Mouse (Mus musculus) left cerebral cortex, adult 9 months (tissue): Measurements from ENCODE around the gene Kcnk10.

Source experiments
- DNase-seq, 2 experiments: peaks; one replicate each; pipeline ENCODE4 v3.0.0; 2022; ENCODE audit warnings: low spot score in 2 of 2

Gene Kcnk10

GRCm38 (mm10) chr12:98409580-98409979 is 168.5 kb downstream of the Kcnk10 start:
- DNase-seq, result peak in 1 of 2 experiments; percentile 22

- DNase-seq, result no peak
Observed at GRCm38 (mm10) chr12:98406598-98406997, 171.5 kb downstream of the Kcnk10 start.

DNA sequence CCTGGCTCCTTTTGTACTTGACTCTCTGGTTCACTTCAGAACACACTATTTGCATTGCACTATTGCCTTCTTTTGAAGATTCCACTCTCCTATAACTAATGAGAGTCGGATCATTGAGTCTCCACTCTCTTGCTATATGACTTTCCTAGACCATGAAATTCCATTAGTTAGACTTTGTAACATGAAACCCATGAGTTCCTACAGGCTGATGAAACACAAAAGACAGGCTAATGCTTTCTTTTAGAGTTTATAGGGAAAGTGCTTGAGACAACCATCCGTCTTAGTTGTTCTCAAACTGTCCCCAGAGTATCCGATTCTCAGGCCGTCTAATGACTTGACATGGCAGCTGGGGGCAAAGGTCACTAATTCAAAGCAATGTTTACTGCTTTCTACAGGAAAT is 172.0 kb downstream of the Kcnk10 start:
- DNase-seq, result no peak

DNA sequence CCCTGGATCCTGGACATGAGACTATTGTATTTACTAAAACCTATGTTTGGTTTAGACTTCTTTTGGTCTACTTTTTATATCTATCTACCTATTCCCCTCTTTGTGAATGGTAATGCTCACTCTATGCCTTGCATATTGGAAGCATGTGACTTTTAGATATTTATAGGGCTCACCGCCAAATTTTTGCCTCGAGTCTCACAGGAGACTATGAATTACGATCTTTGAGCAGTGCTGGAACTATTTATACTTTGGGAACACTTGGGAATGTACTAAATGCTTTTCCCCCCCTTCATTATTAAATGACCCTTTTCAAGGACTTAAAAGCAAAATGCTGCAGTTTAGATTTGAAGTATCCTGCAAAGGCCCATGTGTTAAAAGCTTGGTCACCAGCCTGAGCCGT is 181.5 kb downstream of the Kcnk10 start:
- DNase-seq, result no peak

DNA sequence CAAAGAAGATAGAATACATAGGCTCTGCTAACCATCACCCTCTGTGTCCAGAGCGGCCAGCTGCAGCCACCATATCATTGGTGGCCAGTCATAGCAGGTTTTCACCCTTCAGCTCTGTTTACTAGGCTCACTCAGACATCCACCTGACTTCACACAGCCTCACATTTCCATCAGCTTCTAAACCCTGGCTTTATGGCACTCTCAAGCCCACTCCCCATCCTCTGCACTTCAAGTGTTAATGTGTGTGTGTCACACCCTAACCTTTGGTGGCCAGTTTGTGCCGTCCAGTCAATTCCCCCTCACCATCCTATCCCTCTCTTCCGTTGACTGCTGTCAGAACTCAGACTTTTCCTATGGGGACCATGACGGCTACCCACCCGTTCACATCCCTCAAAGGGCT is 184.0 kb downstream of the Kcnk10 start:
- no peak for DNase-seq

- no peak for DNase-seq
Observed at GRCm38 (mm10) chr12:98391347-98391746, 186.8 kb downstream of the Kcnk10 start.

DNA sequence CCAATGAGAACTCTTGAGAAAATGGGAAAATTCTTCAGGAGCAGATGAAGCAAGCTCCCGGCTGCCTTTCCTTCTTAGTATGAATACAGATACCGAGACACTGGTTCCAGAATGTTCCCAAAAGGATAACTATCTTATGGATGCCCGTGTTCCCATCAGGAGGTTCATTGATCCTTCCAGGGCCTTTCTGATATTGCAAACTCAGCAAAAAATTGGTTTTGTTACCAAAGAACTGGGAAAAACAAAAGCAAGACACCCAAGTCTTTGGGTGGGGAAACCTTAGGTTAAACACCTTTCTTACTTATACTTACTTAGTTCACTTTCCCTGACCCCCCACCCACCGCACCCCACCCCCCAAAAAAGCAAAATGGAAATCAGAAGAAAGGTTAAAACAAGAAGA is 188.5 kb downstream of the Kcnk10 start:
- DNase-seq, result no peak
